Mouse (Mus musculus) limb, embryonic 15.5 days (tissue): Measurements from ENCODE around the gene Gna14. TPM values are rescaled to one million over a fixed set of nuclear protein-coding genes. Genes with fewer than 3 reads are reported as not detected.

Source experiments
- ATAC-seq: fragments of 200-750 bp; cut with Nextera tagmentation; 2 replicates; pipeline ENCODE4 v1.8.0; 2017; ENCODE audit warnings: low read depth, moderate TSS enrichment; ENCODE audit not compliant: insufficient number of reproducible peaks, low FRiP score, low TSS enrichment
- H3K27ac ChIP-seq: fragments of 300-500 bp; sonication (generic); 2 replicates; pipeline ENCODE4 v1.5.1; 2015; ENCODE audit warnings: moderate library complexity, mild to moderate bottlenecking, inconsistent platforms
- H3K27me3 ChIP-seq: fragments of 300-500 bp; sonication (generic); 2 replicates; pipeline ENCODE4 v1.6.1; 2015; ENCODE audit warnings: inconsistent platforms
- H3K36me3 ChIP-seq: fragments of 300-500 bp; sonication (generic); 2 replicates; pipeline ENCODE4 v1.6.1; 2015; ENCODE audit warnings: inconsistent platforms
- H3K4me1 ChIP-seq: fragments of 300-500 bp; sonication (generic); 2 replicates; pipeline ENCODE4 v1.6.1; 2015; ENCODE audit warnings: inconsistent platforms
- H3K4me2 ChIP-seq: fragments of 300-500 bp; sonication (generic); 2 replicates; pipeline ENCODE4 v1.6.1; 2015; ENCODE audit warnings: mild to moderate bottlenecking, inconsistent platforms
- H3K4me3 ChIP-seq: fragments of 300-500 bp; sonication (generic); 2 replicates; pipeline ENCODE4 v1.5.1; 2015; ENCODE audit warnings: mild to moderate bottlenecking, inconsistent platforms
- H3K9ac ChIP-seq: fragments of 300-500 bp; sonication (generic); 2 replicates; pipeline ENCODE4 v1.6.1; 2015; ENCODE audit warnings: inconsistent platforms
- H3K9me3 ChIP-seq: fragments of 300-500 bp; sonication (generic); 2 replicates; pipeline ENCODE4 v1.6.1; 2016; ENCODE audit warnings: inconsistent platforms
- WGBS: fragments of 180-500 bp; shearing (Covaris S2); methylation state at CpG from one replicate; pipeline ENCODE4 v1.1.7; 2015; 5-methylcytosine and 5-hydroxymethylcytosine counted together
- polyA plus RNA-seq: library from polyadenylated mRNA; unstranded; fragments of >200 nt; fragmentation: Nextera tagmentation; extraction: Ambion mirVana; gene quantifications from 2 replicates; pipeline ENCODE4 v1.2.1, GENCODE M21; 2015

Gna14 gene
- polyA plus RNA-seq, 1 experiment from 2014 or later: 7.2 TPM

- H3K27ac ChIP-seq: no peak overlapping the region
- 50% methylated on average over 5 of the region's 5 CpGs for WGBS
Measured at GRCm38 (mm10) chr19:16484671-16485070, 49.1 kb downstream of the Gna14 start.

GRCm38 (mm10) chr19:16490756-16491155 lies 55.2 kb downstream of the Gna14 start:
- Histone ChIP-seq H3K27me3 (no peaks in the 10 kb centered on the region), H3K36me3 (no peaks in the 10 kb centered on the region), H3K9ac (no peak overlapping the region), H3K4me1 (peaks cover 13% of the 10 kb centered on the region), H3K4me2 (no peak overlapping the region), H3K9me3 (no peaks in the 10 kb centered on the region), H3K4me3 (no peak overlapping the region), H3K27ac (peak overlapping the region; percentile 30; the same call in 1 of the 2 replicates)
- WGBS: 48% methylated on average over 12 of the region's 12 CpGs
- ATAC-seq: no peak

More at GRCm38 (mm10) chr19:16484671-16485070, 49.1 kb downstream of the Gna14 start:
- Histone ChIP-seq H3K9ac (no peak overlapping the region), H3K4me3 (no peak overlapping the region), H3K27me3 (no peaks in the 10 kb centered on the region), H3K9me3 (no peaks in the 10 kb centered on the region), H3K4me1 (no peaks in the 10 kb centered on the region), H3K4me2 (no peak overlapping the region), H3K36me3 (no peaks in the 10 kb centered on the region)
- ATAC-seq: no peak

- ATAC-seq: no peak
- Histone ChIP-seq H3K27ac (0 out of 2 replicates have a peak overlapping the region, but pooled peaks have one; percentile 30), H3K9me3 (no peaks in the 10 kb centered on the region), H3K9ac (no peak overlapping the region), H3K4me2 (no peak overlapping the region), H3K27me3 (no peaks in the 10 kb centered on the region), H3K4me3 (no peak overlapping the region), H3K4me1 (peaks cover 13% of the 10 kb centered on the region), H3K36me3 (no peaks in the 10 kb centered on the region)
- 27% methylated on average over 7 of the region's 7 CpGs for WGBS
Measured at GRCm38 (mm10) chr19:16491497-16491896, 55.9 kb downstream of the Gna14 start.

- 83% methylated on average over 1 of the region's 1 CpGs for WGBS
- H3K36me3 ChIP-seq: no peaks in the 10 kb centered on the region
- no peak overlapping the region for H3K4me2 ChIP-seq
- no peaks in the 10 kb centered on the region for H3K27me3 ChIP-seq
- ATAC-seq: no peak
- H3K4me3 ChIP-seq: no peak overlapping the region
- H3K9ac ChIP-seq: no peak overlapping the region
- peaks cover 13% of the 10 kb centered on the region for H3K4me1 ChIP-seq
- H3K27ac ChIP-seq: no peak overlapping the region
- H3K9me3 ChIP-seq: no peaks in the 10 kb centered on the region
Measured at GRCm38 (mm10) chr19:16492453-16492852, 56.9 kb downstream of the Gna14 start.

- 0 out of 2 replicates have a peak, but pooled peaks have one; percentile 15 for ATAC-seq
- peaks cover 13% of the 10 kb centered on the region for H3K4me1 ChIP-seq
- no peak overlapping the region for H3K4me3 ChIP-seq
- no peak overlapping the region for H3K9ac ChIP-seq
- H3K9me3 ChIP-seq: no peaks in the 10 kb centered on the region
- H3K4me2 ChIP-seq: no peak overlapping the region
- WGBS: 90% methylated on average over 10 of the region's 10 CpGs
- no peaks in the 10 kb centered on the region for H3K27me3 ChIP-seq
- H3K27ac ChIP-seq: no peak overlapping the region
- H3K36me3 ChIP-seq: no peaks in the 10 kb centered on the region
Measured at GRCm38 (mm10) chr19:16494816-16495516, 59.4 kb downstream of the Gna14 start.

- no peak for ATAC-seq
- WGBS: 76% methylated on average over 5 of the region's 5 CpGs
Measured at GRCm38 (mm10) chr19:16496016-16496415, 60.5 kb downstream of the Gna14 start.

GRCm38 (mm10) chr19:16502054-16502453 lies 66.5 kb downstream of the Gna14 start:
- no peak overlapping the region for H3K4me3 ChIP-seq
- H3K9me3 ChIP-seq: no peaks in the 10 kb centered on the region
- WGBS: 75% methylated on average over 5 of the region's 5 CpGs
- no peaks in the 10 kb centered on the region for H3K36me3 ChIP-seq
- no peak overlapping the region for H3K9ac ChIP-seq
- H3K27me3 ChIP-seq: no peaks in the 10 kb centered on the region
- no peak for ATAC-seq
- no peak overlapping the region for H3K4me2 ChIP-seq
- no peaks in the 10 kb centered on the region for H3K4me1 ChIP-seq
- H3K27ac ChIP-seq: no peak overlapping the region

More at GRCm38 (mm10) chr19:16496016-16496415, 60.5 kb downstream of the Gna14 start:
- no peaks in the 10 kb centered on the region for H3K27me3 ChIP-seq
- no peak overlapping the region for H3K9ac ChIP-seq
- H3K27ac ChIP-seq: no peak overlapping the region
- no peaks in the 10 kb centered on the region for H3K9me3 ChIP-seq
- no peak overlapping the region for H3K4me2 ChIP-seq
- H3K4me3 ChIP-seq: no peak overlapping the region
- peaks cover 7% of the 10 kb centered on the region for H3K4me1 ChIP-seq
- no peaks in the 10 kb centered on the region for H3K36me3 ChIP-seq

- no peaks in the 10 kb centered on the region for H3K4me1 ChIP-seq
- H3K4me2 ChIP-seq: no peak overlapping the region
- H3K27ac ChIP-seq: no peak overlapping the region
- H3K9me3 ChIP-seq: no peaks in the 10 kb centered on the region
- no peak for ATAC-seq
- H3K4me3 ChIP-seq: no peak overlapping the region
- H3K9ac ChIP-seq: no peak overlapping the region
- H3K36me3 ChIP-seq: no peaks in the 10 kb centered on the region
- H3K27me3 ChIP-seq: no peaks in the 10 kb centered on the region
- WGBS: 68% methylated on average over 6 of the region's 6 CpGs
Measured at GRCm38 (mm10) chr19:16506711-16507364, 71.3 kb downstream of the Gna14 start.

- H3K27ac ChIP-seq: no peak overlapping the region
- H3K27me3 ChIP-seq: no peaks in the 10 kb centered on the region
- no peaks in the 10 kb centered on the region for H3K4me1 ChIP-seq
- no peak for ATAC-seq
- H3K9me3 ChIP-seq: no peaks in the 10 kb centered on the region
- WGBS: 76% methylated on average over 10 of the region's 10 CpGs
- H3K36me3 ChIP-seq: no peaks in the 10 kb centered on the region
- H3K9ac ChIP-seq: no peak overlapping the region
- H3K4me2 ChIP-seq: no peak overlapping the region
- no peak overlapping the region for H3K4me3 ChIP-seq
Measured at GRCm38 (mm10) chr19:16510343-16511080, 75.0 kb downstream of the Gna14 start.

- no peaks in the 10 kb centered on the region for H3K27me3 ChIP-seq
- ATAC-seq: no peak
- 79% methylated on average over 2 of the region's 2 CpGs for WGBS
Measured at GRCm38 (mm10) chr19:16511081-16511420, 75.5 kb downstream of the Gna14 start.

GRCm38 (mm10) chr19:16514201-16514600 lies 78.6 kb downstream of the Gna14 start:
- ATAC-seq: no peak
- no peak overlapping the region for H3K4me3 ChIP-seq
- peaks cover 2% of the 10 kb centered on the region; the same call in 1 of the 2 replicates for H3K4me1 ChIP-seq
- H3K27me3 ChIP-seq: no peaks in the 10 kb centered on the region
- H3K27ac ChIP-seq: no peak overlapping the region
- no peaks in the 10 kb centered on the region for H3K36me3 ChIP-seq
- H3K4me2 ChIP-seq: no peak overlapping the region
- WGBS: 76% methylated on average over 4 of the region's 4 CpGs
- H3K9ac ChIP-seq: no peak overlapping the region
- no peaks in the 10 kb centered on the region for H3K9me3 ChIP-seq

More at GRCm38 (mm10) chr19:16511081-16511420, 75.5 kb downstream of the Gna14 start:
- H3K9me3 ChIP-seq: no peaks in the 10 kb centered on the region
- no peak overlapping the region for H3K27ac ChIP-seq
- H3K9ac ChIP-seq: no peak overlapping the region
- no peak overlapping the region for H3K4me3 ChIP-seq
- no peaks in the 10 kb centered on the region for H3K36me3 ChIP-seq
- no peak overlapping the region for H3K4me2 ChIP-seq
- no peaks in the 10 kb centered on the region for H3K4me1 ChIP-seq

GRCm38 (mm10) chr19:16518569-16518968 lies 83.0 kb downstream of the Gna14 start:
- H3K4me3 ChIP-seq: no peak overlapping the region
- H3K27me3 ChIP-seq: no peaks in the 10 kb centered on the region
- ATAC-seq: no peak
- no peaks in the 10 kb centered on the region for H3K9me3 ChIP-seq
- H3K4me2 ChIP-seq: no peak overlapping the region
- 52% methylated on average over 3 of the region's 3 CpGs for WGBS
- H3K36me3 ChIP-seq: no peaks in the 10 kb centered on the region
- peaks cover 2% of the 10 kb centered on the region; the same call in 1 of the 2 replicates for H3K4me1 ChIP-seq
- no peak overlapping the region for H3K9ac ChIP-seq
- no peak overlapping the region for H3K27ac ChIP-seq
